Mouse (Mus musculus) thymus, adult 2 months (tissue): ENCODE measurements around the gene Atp6v1e2.

Experiments used
- CTCF ChIP-seq: fragments of 200-500 bp; IDR thresholded peaks from 2 replicates; pipeline ENCODE4 v1.5.1; 2012; ENCODE audit warnings: mild to moderate bottlenecking, control low read depth, low read length, moderate library complexity, borderline replicate concordance; ENCODE audit not compliant: control insufficient read depth, poor library complexity, insufficient read depth; ENCODE audit errors: extremely low read depth
- POLR2A ChIP-seq: fragments of 200-500 bp; IDR thresholded peaks from 2 replicates; pipeline ENCODE4 v1.6.1; 2012; ENCODE audit warnings: mild to moderate bottlenecking, low read length, control low read depth, moderate library complexity; ENCODE audit not compliant: control insufficient read depth, poor library complexity, insufficient read depth; ENCODE audit errors: extremely low read depth

GRCm38 (mm10) chr17:86981205-86981604 is 33.5 kb upstream of the Atp6v1e2 start:
- no peak for TF ChIP-seq POLR2A
- no peak for TF ChIP-seq CTCF
